Mouse (Mus musculus) megakaryocyte-erythroid progenitor cell, adult 5-6 weeks (primary cell): ENCODE measurements at regions not wholly inside any gene's neighbourhood (a gene's known extent, or its start where the extent isn't known, plus 50 kb on each side); places are given as distances from the start of the nearest gene placed in this dataset.

ENCODE experiments used
- ATAC-seq: replicated peaks from 2 replicates; pipeline ENCODE4 v1.8.0; 2016; ENCODE audit warnings: mild to moderate bottlenecking, inconsistent platforms; ENCODE audit not compliant: severe bottlenecking, poor library complexity, low FRiP score, low TSS enrichment

DNA sequence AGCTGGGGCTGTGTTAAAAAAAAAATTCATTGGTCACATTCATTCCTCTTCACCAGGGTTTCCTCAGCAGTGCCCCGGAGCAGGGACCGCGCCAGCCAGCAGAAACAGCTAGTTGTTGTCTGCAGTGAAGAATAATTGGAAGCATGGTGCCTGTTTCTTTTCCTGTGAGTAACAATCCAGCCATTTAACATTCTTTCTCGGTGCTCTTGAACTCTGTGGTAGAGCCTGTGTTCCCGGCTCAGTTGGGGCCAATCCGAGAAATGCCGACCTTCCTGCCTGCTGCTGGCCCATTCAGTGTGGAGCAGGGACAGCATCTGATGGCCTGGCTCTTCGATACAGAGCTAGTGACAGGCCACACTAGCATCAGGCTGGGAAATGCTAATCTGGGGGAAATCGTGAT lies 120.7 kb upstream of the Mkln1 start:
- no peak for ATAC-seq

- 0 out of 2 replicates have a peak, but pooled peaks have one; percentile 26 for ATAC-seq
Observed at GRCm38 (mm10) chr6:31283973-31284372, 114.6 kb upstream of the Mkln1 start.

- ATAC-seq = peak; percentile 22
Observed at GRCm38 (mm10) chr6:31284390-31284789, 114.1 kb upstream of the Mkln1 start.

- ATAC-seq = no peak
Observed at GRCm38 (mm10) chr6:31285064-31285463, 113.5 kb upstream of the Mkln1 start.

GRCm38 (mm10) chr6:31285981-31286737 lies 112.4 kb upstream of the Mkln1 start:
- no peak for ATAC-seq

DNA sequence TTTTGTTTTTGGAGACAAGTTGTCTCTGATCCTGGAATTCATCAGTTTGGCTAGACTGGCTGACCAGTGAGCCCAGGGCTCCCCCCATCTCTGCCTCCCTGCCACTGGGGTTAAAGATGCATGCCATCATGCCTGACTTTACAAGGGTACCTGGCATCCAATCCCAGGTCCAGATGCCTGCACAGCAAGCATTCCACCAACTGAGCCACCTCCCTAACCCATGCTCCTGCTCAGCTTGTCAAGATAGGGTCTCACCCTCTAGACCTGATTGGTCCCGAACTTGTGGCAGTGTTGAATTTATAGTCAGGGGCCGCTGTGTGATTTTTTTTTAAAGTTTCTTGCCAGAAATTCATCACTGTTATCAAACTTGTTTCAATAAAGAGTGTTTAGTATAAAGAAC lies 111.4 kb upstream of the Mkln1 start:
- no peak for ATAC-seq

DNA sequence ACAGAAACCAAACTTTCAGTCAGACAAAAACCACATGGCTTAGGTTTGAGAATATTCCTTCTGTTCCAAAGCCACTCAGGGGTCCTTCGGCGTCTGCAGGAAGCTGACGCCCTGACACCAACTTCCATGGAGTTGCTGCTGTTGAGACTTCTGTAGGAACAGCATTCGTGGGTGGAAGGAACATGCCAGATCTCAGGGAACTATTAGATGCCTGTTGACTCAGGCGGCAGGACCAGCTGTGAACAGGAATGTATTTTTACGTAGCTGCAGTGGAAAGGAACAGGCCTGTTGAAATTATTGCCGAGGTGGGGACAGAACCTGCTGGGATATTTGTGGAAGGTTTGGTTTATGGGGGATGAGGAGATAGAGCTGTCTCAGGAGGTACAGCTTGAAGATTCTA lies 110.8 kb upstream of the Mkln1 start:
- no peak for ATAC-seq

DNA sequence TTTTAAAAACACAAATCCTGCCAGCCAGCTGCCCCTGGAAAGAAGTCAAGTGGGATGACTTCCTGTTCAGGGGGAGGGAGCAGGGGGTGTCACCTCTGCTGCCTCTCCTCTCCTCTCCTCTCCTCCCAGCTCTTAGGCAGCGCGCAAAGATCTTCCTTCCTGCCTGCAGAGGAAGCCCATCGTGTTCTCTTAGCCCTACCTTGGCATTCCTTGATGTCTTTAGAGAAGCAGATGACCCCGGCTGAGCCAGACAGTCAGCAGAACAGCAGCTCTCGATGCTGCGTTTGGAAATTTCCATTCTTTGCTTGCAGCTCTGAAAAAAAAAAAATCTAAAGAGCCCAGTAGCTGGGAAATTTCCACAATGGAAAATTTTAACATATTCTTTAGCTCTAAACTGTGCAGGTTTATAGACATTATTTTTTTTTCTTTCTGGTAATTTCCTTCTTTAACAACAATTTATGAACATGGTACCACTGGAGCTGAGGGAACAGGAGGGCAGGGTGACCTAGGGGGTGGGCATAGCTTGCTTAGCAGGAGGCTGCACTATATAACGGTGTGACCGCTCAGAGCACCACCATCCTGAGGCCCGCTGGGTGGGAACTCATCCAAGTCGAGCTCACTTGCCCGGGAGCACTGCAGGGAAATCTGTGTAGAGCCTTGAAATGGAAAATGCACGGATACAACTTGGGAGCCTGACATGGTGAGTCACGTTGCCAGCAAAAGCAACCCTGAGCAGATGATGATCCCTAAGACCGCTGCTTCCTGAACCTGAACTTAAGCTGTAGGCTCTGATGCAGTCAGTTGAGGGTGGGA lies 109.9 kb upstream of the Mkln1 start:
- no peak for ATAC-seq

DNA sequence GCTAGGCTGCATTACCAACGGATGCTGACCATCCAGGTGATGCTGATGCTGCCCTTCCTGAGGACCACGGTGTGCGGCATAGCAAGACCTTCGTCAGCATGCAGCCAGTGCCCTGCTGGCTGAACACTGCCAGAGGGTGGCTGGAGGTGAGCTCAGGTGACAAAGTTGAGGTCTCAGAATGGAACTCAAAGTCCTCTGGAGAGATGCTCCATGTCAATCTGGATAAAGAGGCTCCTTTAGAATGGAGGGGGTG lies 109.4 kb upstream of the Mkln1 start:
- ATAC-seq = no peak

- no peak for ATAC-seq
Observed at GRCm38 (mm10) chr6:31292081-31292480, 106.5 kb upstream of the Mkln1 start.

DNA sequence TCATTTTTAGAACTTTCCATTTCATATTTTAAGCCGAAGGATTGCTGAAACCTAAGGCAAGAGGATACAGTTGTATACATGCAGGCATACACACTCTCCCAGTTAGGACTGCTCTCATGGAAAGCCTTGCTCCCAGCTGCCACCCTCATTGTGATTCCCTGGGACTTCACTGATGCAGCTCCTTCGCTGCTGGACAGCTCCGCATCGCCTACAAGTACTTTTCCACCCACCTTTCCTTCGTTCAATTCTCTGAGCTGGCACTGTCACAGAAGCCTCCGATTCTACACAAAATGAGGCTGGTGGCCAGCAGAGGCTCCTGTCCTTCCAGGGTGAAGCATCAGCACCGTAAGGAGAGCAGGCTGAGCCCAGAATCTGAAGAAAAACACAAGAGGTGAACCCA lies 105.5 kb upstream of the Mkln1 start:
- ATAC-seq = no peak

DNA sequence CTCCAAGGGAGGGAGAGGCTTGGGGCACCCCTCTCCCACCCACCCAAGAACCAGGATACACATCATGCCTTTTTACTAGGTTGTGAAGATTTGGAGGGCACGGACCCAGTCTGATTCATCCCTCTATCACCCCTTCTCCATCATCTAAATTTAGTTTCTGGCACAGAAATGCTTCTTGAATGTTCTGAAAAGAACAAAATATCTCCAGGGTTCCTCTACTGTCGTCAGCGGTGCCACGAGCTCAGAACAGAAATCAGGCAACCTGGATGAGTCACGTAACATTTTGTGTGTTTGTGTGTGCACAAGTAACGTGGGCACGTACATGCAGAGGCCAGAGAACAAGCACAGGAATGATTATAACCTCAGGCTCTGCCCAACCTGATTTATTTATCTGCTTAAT lies 99.1 kb upstream of the Mkln1 start:
- ATAC-seq = no peak

GRCm38 (mm10) chr6:31305736-31306135 lies 92.8 kb upstream of the Mkln1 start:
- ATAC-seq = no peak

- no peak for ATAC-seq
Observed at GRCm38 (mm10) chr6:31307047-31307633, 91.4 kb upstream of the Mkln1 start.

- ATAC-seq = no peak
Observed at GRCm38 (mm10) chr6:31307899-31308298, 90.6 kb upstream of the Mkln1 start.

DNA sequence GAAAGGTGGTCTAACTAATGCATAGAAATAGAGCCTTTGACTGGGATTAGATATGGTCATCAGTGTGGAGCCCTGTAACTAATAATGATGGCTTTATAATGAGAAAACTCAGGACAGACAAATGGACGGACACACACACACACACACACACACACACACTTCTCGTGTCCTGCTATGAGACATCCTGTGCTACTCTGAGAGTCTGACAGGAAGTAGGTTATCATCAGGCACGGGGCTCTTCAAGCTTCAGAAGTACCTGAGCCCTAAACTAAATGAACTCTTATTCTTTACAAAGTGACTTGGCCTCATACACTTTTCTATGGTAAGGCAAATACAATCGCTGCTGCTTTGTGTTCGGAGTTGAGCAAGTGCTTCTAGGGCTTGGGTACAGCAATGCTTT lies 87.9 kb upstream of the Mkln1 start:
- no peak for ATAC-seq

DNA sequence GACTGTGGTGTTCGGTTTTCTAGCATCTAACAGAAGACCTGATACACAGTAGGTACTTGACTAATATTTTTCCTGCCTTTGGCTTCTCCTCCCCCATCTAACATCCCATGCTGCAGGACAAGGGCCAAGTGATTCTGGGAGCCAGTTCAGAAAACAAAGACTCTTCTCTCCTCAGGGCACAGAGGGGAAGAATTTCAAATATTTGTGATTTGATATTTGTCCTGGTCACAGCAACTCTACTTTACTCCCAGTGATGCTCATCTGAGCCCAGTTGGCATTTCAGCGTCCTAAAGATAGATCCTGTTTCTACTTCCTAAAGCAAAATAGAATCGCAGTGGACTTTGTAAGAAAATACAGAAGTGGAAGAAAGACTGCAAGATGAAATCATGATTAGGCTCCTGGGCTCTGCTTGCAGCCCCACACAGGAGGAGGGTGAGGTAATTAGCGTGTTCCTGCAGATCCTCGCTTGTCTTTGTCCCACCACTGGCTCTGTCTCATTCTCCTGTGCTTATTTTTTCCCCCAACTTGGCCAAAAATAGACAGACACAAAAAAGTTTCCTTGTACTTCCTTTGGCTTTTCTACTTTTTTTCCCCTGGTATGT lies 84.6 kb upstream of the Mkln1 start:
- no peak for ATAC-seq

- no peak for ATAC-seq
Observed at GRCm38 (mm10) chr6:31317741-31318225, 80.8 kb upstream of the Mkln1 start.

DNA sequence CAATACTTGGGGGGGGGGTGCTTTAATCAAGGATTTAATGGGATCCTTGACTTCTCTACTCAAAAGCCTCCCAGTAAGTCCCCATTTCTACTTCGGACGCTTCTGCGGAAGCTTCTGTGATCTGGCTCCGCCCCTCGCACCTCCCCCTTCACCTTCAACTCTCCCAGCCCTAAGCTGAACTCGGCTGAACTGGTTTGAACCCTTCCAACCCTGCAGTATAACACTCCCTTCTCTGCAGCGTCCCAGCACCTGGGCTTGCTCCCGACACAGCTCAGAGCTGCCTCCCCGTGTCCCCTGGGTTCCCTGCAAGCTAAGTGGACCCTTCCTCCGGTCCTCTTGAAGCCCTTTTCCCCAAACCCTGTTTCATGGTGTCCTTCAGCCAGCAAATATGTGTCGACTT lies 80.0 kb upstream of the Mkln1 start:
- peak; percentile 96 for ATAC-seq

DNA sequence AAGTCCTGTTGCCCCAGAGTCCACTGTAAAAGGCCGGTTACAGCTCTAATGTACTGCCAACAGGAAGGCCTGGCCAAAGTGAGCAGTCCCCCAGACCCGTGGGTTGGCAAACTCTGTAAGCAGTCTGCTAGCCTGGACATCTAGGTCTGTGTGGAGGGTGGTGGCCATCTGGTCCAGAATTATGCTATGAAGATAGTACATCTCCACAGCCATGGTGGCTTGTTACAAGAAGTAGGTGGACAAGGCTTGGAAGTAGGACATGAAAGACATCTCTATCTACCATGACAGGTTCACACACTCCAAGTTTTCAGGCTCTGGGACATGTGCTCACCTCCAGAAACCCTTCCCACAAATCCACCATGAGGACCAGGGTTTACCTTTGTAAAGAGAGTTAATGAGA lies 79.1 kb upstream of the Mkln1 start:
- no peak for ATAC-seq
